In genomic region chr13:53441307-53442028, GRCm38 (mm10) we compare ENCODE assay signal across 10 mouse cellular contexts. TPM values are rescaled to one million over a fixed set of nuclear protein-coding genes. Genes with fewer than 3 reads are reported as not detected.
"Had no signal": no experiment of that assay in that cellular context is flagged by ENCODE, and none has a peak within 500 bp of the region (broad histone marks: within the 10 kb centered on the region; RNA-seq: fewer than 3 reads in every experiment).

No protein-coding gene starts in this region.

- H3K9ac ChIP-seq: intestine, embryonic 15.5 days; limb, embryonic 13.5 days; stomach, embryonic 15.5 days had no signal

- ATAC-seq: intestine, embryonic 15.5 days had no signal

- DNase-seq: kidney, adult 18-20 months; lung, adult 18-20 months; spleen, adult 18-20 months; thymus, postnatal 36 days had no signal

- H3K4me2 ChIP-seq: midbrain, embryonic 11.5 days had no signal

- H3K27ac ChIP-seq: intestine, embryonic 15.5 days; layer of hippocampus, adult 2 months; limb, embryonic 13.5 days; stomach, embryonic 15.5 days had no signal

- H3K36me3 ChIP-seq: intestine, embryonic 15.5 days; limb, embryonic 13.5 days; stomach, embryonic 15.5 days had no signal

- H3K9me3 ChIP-seq: intestine, embryonic 15.5 days; limb, embryonic 13.5 days; stomach, embryonic 15.5 days had no signal

- H3K27me3 ChIP-seq: intestine, embryonic 15.5 days; stomach, embryonic 15.5 days had no signal

- H3K4me3 ChIP-seq: intestine, embryonic 15.5 days; layer of hippocampus, adult 2 months; stomach, embryonic 15.5 days had no signal

- H3K4me1 ChIP-seq: intestine, embryonic 15.5 days; stomach, embryonic 15.5 days had no signal

RNA-seq across cellular contexts. Expression of gene Msx2, which starts 31.4 kb away (rescaled TPM):
- total RNA-seq: neutrophil, adult 5-6 weeks had no signal
